Mouse (Mus musculus) adrenal gland, postnatal 4 days (tissue): ENCODE data around the gene Bmpr1a. TPM values are rescaled to one million over a fixed set of nuclear protein-coding genes. Genes with fewer than 3 reads are reported as not detected.
A peak's percentile ranks its signal among the peaks of the same experiment; 100 is the strongest.
"Not testable (repeated sequence)": the region's sequence is repeated elsewhere in the genome, so short reads cannot be mapped to it uniquely, and the experiment has no call there.

Source experiments
- DNase-seq, 2 experiments: peaks; one replicate each; pipeline ENCODE4 v3.0.0; 2021 to 2022; ENCODE audit warnings: low spot score in 2 of 2, mixed read lengths in 2 of 2
- total RNA-seq, 2 experiments: library from RNA; stranded (reverse); gene quantifications; 2 replicates each; pipeline ENCODE4 v1.2.3; 2021

The Bmpr1a gene
- total RNA-seq, 2 experiments from 2014 or later = 79.7 to 81.9 TPM

GRCm38 (mm10) chr14:34451872-34452271 lies 51.3 kb downstream of the Bmpr1a start:
- no peak for DNase-seq

DNA sequence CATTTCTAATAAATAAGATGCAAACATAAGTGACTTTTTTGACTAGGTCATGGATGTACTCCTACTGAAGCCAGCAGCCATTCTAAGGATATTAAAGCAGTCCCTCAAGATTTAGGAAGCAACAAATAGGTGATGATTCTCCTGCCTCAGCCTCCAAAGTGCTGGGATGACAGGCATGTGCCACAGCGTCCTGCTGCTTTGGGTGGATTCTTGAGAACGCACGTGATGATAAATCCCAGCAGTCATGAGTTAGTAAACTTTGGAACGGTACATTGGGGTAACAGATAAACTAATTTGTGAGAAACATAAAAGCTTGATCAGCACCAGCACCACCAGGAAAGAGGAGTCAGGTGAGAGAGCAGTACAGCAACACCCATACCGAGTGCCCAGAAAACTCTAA lies 52.7 kb downstream of the Bmpr1a start:
- no peak for DNase-seq

- DNase-seq = no peak
These were observed 53.3 kb downstream of the Bmpr1a start for GRCm38 (mm10) chr14:34449807-34450206.

- no peak for DNase-seq
These were observed 54.7 kb downstream of the Bmpr1a start for GRCm38 (mm10) chr14:34448398-34448797.

- DNase-seq = no peak
These were observed 55.5 kb downstream of the Bmpr1a start for GRCm38 (mm10) chr14:34447659-34448058.

GRCm38 (mm10) chr14:34446624-34447023 lies 56.5 kb downstream of the Bmpr1a start:
- no peak for DNase-seq

DNA sequence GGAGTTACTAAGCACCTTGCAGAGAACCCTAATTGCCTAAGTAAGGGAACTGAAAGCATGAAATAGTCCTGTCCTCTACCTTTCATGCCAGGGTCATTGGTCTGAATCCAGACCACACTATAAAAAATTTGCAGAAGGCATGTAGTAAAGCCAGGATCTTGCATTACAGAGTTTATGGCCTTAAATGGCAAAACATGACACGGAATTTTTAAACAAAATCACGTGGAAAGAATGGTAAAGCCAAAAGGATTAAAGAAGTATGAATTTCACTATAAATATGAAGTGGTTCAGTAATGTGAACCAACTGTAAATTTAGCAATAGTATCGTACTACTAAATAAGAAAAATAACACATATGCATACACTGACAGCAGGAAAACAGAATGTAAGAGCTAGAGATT lies 57.8 kb downstream of the Bmpr1a start:
- DNase-seq = no peak

DNA sequence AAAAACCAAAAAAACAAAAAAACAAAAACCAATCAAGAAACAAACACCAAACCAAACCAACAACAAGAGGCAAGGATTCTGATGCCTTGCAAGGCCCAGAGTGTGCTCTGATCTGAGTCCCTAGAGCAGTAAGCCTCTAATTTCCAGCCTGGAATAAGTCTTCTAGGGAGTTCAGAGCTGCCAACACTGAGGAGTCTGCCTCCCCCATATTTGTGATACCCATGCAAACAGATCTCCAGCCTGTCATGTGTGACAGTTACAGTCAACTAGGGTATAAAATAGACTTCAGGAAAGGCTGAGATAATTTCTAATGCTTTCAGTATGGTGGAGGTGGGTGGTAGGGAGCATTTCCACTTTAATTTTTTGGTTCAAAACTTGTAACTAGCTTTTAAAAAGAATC lies 58.2 kb downstream of the Bmpr1a start:
- DNase-seq = no peak

DNA sequence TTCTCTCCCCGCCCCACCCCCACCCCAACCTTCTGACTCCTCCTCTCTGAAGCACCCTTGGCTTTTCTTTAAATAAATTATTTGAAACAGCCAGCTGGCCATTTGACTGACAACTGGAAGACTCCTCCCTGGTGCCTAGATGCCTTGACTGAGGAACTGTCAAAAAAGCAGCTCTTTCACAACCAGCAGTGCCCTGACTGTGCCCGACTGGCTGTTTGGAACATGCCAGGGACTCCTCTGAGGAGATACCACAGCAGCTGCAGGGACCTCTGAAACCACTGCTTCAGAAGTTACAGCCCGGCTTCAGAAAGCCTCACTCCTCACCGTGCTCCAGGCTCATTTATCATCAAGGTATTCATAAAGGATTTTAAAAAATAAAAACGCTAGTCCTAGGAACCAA lies 58.8 kb downstream of the Bmpr1a start:
- DNase-seq = no peak

- DNase-seq = no peak
These were observed 60.6 kb downstream of the Bmpr1a start for GRCm38 (mm10) chr14:34442531-34442930.

DNA sequence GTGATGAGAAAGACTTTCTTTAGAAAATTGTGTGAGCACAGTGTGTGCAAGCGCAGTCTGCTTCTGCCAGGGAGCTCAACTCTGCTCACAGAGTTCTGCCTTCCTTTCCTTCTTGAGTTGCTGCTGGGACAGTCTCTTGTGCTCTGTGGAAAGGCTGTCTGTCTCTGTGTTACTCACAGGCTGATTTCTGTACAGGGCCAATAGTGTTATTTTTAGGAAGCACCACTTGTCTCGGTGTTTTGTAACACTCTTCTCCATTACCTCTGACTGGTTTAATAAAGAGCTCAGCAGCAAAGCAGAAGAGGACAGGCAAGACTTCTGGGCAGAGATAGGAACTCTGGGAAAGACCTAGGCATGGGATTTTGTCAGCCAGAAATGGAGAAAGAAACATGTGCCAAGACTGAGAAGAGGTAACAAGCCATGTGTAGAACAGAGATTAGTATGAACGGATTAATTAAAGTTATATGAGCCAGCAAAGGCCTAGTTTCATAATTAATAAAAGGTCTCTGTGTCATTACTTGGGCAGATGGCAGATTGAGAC lies 62.5 kb downstream of the Bmpr1a start:
- no peak for DNase-seq

DNA sequence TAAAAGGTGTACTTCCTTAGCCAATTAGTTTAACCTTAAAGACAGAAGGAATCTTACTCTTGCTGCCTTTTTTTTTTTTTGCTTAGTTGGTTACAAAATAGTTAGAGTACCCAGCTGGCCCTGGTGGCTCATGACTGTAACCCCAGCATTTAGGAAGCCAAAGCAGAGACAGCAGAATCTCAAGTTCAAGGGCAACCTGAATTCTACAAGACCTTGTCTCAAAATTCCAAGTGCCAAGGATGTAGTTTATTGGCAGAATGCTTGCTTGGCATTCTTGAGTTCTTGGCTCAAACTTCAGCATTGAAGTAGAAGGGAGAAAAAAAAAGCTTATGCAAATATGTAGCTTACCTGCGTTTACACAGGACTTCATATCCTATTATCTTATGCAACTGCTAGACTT lies 74.1 kb downstream of the Bmpr1a start:
- DNase-seq = no peak

DNA sequence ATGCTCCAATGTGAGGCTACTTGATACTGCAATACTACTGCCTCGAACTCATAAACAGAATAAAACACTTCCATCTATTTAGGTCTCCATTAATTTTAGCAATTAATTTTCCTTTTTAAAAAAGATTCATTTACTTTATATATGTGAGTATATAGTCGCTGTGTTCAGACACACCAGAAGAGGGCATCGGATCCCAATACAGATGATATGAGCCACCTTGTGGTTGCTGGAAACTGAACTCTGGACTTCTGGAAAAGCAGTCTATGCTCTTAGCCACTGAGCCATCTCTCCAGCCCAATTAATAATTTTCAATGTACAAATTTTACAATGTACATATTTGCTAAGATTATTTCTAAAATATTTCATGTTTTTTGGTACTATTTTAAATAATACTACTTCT lies 74.9 kb downstream of the Bmpr1a start:
- no peak for DNase-seq

GRCm38 (mm10) chr14:34421078-34421477 lies 82.1 kb downstream of the Bmpr1a start:
- no peak for DNase-seq

DNA sequence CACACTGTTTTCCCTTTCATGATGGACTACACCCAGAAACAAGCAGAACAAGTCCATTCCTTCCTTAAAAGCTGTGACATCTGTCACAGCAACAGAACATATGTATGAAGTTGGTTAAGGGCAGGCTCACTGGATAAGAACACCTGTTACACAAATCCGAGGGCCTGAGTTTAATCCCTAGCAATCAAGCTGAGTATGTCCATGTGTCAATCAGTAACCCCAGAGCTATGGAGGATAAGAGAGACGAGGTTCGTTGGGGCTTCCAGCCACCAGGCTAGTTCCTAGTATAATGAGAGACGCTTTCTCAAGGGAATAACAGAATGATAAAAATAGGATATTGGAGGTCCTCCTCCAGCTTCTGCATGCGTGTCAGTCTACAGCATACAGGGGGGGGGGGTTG lies 85.6 kb downstream of the Bmpr1a start:
- no peak for DNase-seq

DNA sequence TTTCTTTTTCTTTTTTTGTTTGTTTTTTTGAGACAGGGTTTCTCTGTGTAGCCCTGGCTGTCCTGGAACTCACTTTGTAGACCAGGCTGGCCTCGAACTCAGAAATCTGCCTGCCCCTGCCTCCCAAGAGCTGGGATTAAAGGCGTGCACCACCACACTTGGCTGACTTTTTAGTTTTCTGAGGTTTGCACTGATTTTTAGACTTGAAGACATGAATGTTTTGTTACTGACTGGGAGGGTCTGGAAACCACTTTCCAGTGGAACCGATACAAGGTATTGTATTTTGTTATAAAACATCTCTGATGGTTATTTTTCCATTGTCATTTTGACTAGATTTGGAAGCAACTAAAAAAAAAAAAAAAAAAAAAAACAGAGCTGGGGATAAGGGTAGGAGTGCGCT lies 86.2 kb downstream of the Bmpr1a start:
- DNase-seq = not testable (repeated sequence)

DNA sequence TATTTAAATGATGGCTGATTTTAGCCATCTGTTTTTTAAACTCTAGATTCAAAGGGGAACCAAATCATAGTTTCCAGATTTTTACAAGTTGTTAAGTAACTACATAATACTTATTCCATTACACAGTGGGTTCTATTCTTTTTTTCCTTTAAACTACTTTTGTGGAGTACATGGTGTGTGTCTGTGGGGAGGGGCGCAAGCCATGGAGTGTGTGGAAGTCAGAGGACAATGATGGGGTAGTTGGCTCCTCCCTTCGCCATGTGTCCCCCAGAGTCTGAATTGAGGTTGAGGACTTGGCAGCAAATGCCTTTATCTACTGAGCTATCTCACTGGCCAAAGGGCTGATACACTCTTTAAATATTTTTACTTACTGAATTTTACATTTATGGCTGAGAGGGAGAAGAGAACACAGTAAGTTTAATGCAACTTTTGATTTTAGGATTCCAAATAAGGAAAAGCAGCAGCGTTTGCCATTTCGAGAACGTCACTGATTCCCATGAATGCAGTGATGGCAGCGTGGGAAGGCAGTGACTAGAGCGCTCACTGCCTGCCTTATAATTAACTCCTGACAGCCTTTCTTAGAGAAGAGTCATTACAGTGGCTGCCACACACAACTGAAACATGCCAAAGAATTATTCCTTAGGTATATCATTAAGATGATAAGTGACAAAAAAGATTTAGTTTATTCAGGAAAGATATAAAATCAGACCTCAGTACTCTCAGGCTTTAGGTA lies 90.8 kb downstream of the Bmpr1a start:
- DNase-seq = no peak

DNA sequence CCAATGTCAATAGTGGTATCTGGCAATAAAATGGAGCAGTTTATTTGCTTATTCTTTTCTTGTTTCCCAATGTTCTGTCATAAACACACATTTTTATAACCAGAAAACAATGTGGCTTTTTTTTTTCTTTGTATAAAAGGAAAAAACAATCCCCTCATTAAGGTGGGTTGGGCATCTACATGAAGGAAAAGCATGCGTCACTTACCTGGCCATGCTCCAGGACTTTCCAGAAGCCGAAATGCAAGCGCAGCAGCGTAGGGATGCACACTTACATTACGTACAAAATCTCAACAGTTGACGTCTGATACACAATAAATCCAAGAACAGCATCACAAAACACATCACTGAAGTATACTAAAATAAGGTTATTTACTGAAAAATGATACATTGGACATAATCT lies 92.4 kb downstream of the Bmpr1a start:
- DNase-seq = no peak

GRCm38 (mm10) chr14:34403424-34403823 lies 99.7 kb downstream of the Bmpr1a start:
- no peak for DNase-seq

GRCm38 (mm10) chr14:34402871-34403270 lies 100.3 kb downstream of the Bmpr1a start:
- DNase-seq = no peak

DNA sequence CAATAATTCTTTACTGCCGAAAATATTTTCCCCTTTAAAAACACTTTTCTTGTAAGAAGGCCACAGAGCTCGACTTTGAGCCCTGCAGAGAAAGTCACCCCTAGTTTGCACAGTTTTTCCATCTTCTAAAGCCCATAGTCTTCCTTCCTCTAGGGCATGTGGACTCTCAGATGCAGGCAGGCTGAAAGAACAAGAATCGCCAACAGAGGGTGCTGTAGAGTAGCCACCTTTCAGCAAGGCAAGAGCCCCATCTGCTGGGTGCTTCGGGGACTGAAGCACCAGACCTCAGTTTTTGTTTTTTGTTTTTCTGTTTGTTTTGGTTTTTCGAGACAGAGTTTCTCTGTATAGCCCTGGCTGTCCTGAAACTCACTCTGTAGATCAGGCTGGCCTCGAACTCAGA lies 102.0 kb downstream of the Bmpr1a start:
- DNase-seq = peak; percentile 48 to 55

DNA sequence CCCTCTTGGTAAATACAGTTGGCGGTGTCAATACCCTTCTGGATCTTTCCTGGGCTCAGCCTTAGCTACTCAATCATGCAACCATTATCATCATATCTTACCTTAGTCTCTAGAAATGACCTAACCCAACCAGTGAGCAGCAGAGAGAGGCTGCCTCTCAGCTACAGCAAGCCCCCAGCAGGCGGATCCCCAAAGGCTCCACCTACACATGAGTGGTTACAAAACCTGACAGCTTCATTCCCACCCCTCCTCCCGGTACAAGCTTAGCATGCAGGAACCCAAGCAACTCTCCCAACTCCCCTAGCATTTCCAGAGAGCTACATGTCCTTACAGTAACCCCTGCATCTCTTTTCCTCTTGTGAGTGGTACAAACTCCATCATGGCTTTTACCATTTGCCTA lies 103.1 kb downstream of the Bmpr1a start:
- DNase-seq = no peak

DNA sequence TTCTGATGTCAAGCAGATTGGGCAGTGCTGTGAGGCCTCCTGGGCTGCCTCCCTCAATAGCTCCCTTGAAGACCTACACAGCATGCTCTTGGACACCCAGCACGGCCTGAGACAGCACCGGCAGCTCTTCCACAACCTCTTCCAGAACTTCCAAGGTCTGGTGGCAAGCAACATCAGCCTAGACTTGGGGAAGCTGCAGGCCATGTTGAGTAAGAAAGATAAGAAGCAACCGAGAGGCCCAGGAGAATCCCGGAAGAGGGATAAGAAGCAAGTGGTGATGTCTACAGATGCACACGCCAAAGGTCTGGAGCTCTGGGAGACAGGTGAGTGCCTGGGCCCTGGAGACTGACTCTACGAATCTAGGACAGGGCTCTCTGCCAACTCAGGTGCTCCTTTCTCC lies 103.8 kb downstream of the Bmpr1a start:
- no peak for DNase-seq
